Mouse (Mus musculus): Measurements from ENCODE around the gene Tk1.

DNA sequence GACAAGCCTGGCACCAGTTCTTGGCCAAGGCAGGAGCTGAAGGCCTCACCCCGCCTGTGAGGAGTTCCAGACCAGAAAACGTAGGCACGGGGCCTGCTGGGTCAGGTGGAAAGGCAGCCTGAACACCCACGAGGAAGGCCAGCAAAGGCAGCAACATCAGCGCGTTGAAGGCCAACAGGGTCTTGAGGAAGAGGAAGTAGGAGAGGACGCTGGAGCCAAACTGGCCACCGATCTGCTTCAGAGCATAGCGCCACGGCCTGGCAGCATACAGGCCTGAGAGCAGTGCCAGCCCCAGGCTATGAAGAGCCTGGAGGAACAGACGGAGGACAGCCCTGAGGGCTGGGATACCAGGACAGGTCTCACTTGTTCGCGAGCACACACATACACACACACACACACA is 50.4 kb downstream of the Tk1 start:
- no peak for TF ChIP-seq POLR2A (IDR thresholded peaks at IDR 0.05; ENCODE audit: control insufficient read depth in 1 of 2, insufficient read depth in 1 of 2, low read depth in 1 of 2, low read length in 2 of 2, poor library complexity in 1 of 2)
- no peak for TF ChIP-seq CTCF (IDR thresholded peaks at IDR 0.05 in 2 of 3, conservative IDR thresholded peaks at IDR 0.05 in 1 of 3; ENCODE audit: control insufficient read depth in 1 of 3, insufficient read depth in 1 of 3, low read depth in 2 of 3, low read length in 3 of 3, poor library complexity in 1 of 3, severe bottlenecking in 1 of 3)
- no peak for TF ChIP-seq SMC3 (IDR thresholded peaks at IDR 0.05; ENCODE audit: low read depth, low read length)
- TF ChIP-seq RCOR1 (IDR thresholded peaks at IDR 0.05; ENCODE audit: low read depth, low read length): no peak
- TF ChIP-seq ZKSCAN1 (IDR thresholded peaks at IDR 0.05; ENCODE audit: low read depth, low read length): no peak
- TF ChIP-seq EP300 (IDR thresholded peaks at IDR 0.05; ENCODE audit: low read depth in 1 of 2, low read length in 2 of 2): no peak

Data from MEL (cell line).